Mouse (Mus musculus) embryonic fibroblast, embryonic 13.5 days (primary cell): ENCODE measurements around the gene Hspa5. TPM values are rescaled to one million over a fixed set of nuclear protein-coding genes. Genes with fewer than 3 reads are reported as not detected.

Experiments
- H3K27ac ChIP-seq: 2 replicates; pipeline ENCODE4 v1.5.1; 2012; ENCODE audit warnings: low read length, control low read depth, inconsistent platforms; ENCODE audit not compliant: insufficient read depth
- H3K4me1 ChIP-seq: 2 replicates; pipeline ENCODE4 v1.6.1; 2011; ENCODE audit warnings: low read length; ENCODE audit not compliant: control insufficient read depth, insufficient read depth
- H3K4me3 ChIP-seq: 2 replicates; pipeline ENCODE4 v1.5.1; 2011; ENCODE audit warnings: mild to moderate bottlenecking, control low read depth, low read length; ENCODE audit not compliant: insufficient read depth
- CTCF ChIP-seq: IDR thresholded peaks from 2 replicates; pipeline ENCODE4 v1.5.1; 2011; ENCODE audit warnings: mild to moderate bottlenecking, control low read depth, low read length, moderate library complexity, borderline replicate concordance; ENCODE audit not compliant: insufficient read depth
- POLR2A ChIP-seq: IDR thresholded peaks from 2 replicates; pipeline ENCODE4 v1.6.1; 2011; ENCODE audit warnings: low read depth, mild to moderate bottlenecking, control low read depth, low read length, moderate library complexity
- polyA plus RNA-seq: library from polyadenylated mRNA; stranded (reverse); fragments of >200 nt; gene quantifications from 2 replicates; pipeline ENCODE4 v1.2.4, GENCODE M21; 2011; ENCODE audit warnings: low read depth; ENCODE audit not compliant: missing spikeins, insufficient read length

The Hspa5 gene
- 977 and 1,088 TPM in 2 replicates for polyA plus RNA-seq

- Histone ChIP-seq H3K27ac (peak within 1 kb of the TSS; percentile 83), H3K4me1 (peaks cover 10% of the 10 kb centered on the region), H3K4me3 (peak within 1 kb of the TSS; percentile 94)
- TF ChIP-seq POLR2A (peak; percentile 100), CTCF (no peak)
These were observed at the start of gene Hspa5 for GRCm38 (mm10) chr2:34771368-34772226. Gene Hspa5, plus strand, starts transcription at chr2:34771970.

GRCm38 (mm10) chr2:34725269-34725668, 46.5 kb upstream of the Hspa5 start:
- Histone ChIP-seq H3K4me1 (no peaks in the 10 kb centered on the region), H3K4me3 (no peak overlapping the region), H3K27ac (no peak overlapping the region)
- no peak for TF ChIP-seq CTCF
- TF ChIP-seq POLR2A = no peak

- Histone ChIP-seq H3K4me3 (no peak overlapping the region), H3K27ac (no peak overlapping the region), H3K4me1 (no peaks in the 10 kb centered on the region)
- no peak for TF ChIP-seq POLR2A
- no peak for TF ChIP-seq CTCF
These were observed 44.6 kb upstream of the Hspa5 start for GRCm38 (mm10) chr2:34727045-34727728.

GRCm38 (mm10) chr2:34736626-34737025, 35.1 kb upstream of the Hspa5 start:
- TF ChIP-seq POLR2A (no peak), CTCF (no peak)
- Histone ChIP-seq H3K27ac (no peak overlapping the region), H3K4me1 (no peaks in the 10 kb centered on the region), H3K4me3 (no peak overlapping the region)

- H3K4me3 ChIP-seq = no peak overlapping the region
- no peaks in the 10 kb centered on the region for H3K4me1 ChIP-seq
- no peak for TF ChIP-seq POLR2A
- no peak for TF ChIP-seq CTCF
- no peak overlapping the region for H3K27ac ChIP-seq
These were observed 33.9 kb upstream of the Hspa5 start for GRCm38 (mm10) chr2:34737911-34738310.

GRCm38 (mm10) chr2:34739684-34740391, 31.9 kb upstream of the Hspa5 start:
- no peak for TF ChIP-seq CTCF
- H3K27ac ChIP-seq = no peak overlapping the region
- H3K4me3 ChIP-seq = no peak overlapping the region
- no peaks in the 10 kb centered on the region for H3K4me1 ChIP-seq

- Histone ChIP-seq H3K4me1 (no peaks in the 10 kb centered on the region), H3K27ac (no peak overlapping the region)
- no peak for TF ChIP-seq POLR2A
- TF ChIP-seq CTCF = no peak
These were observed 30.2 kb upstream of the Hspa5 start for GRCm38 (mm10) chr2:34741390-34742159.

GRCm38 (mm10) chr2:34742675-34743074, 29.1 kb upstream of the Hspa5 start:
- H3K4me3 ChIP-seq = no peak overlapping the region
- no peaks in the 10 kb centered on the region for H3K4me1 ChIP-seq
- TF ChIP-seq POLR2A (no peak), CTCF (no peak)
- H3K27ac ChIP-seq = no peak overlapping the region

More at GRCm38 (mm10) chr2:34741390-34742159, 30.2 kb upstream of the Hspa5 start:
- no peak overlapping the region for H3K4me3 ChIP-seq

GRCm38 (mm10) chr2:34744476-34744875, 27.3 kb upstream of the Hspa5 start:
- no peak overlapping the region for H3K4me3 ChIP-seq

More at GRCm38 (mm10) chr2:34744476-34744875, 27.3 kb upstream of the Hspa5 start:
- TF ChIP-seq CTCF = no peak
- Histone ChIP-seq H3K27ac (no peak overlapping the region), H3K4me1 (no peaks in the 10 kb centered on the region)
